Mouse (Mus musculus): Measurements from ENCODE around the gene Olfr6. TPM values are rescaled to one million over a fixed set of nuclear protein-coding genes. Genes with fewer than 3 reads are reported as not detected.
"Not testable (repeated sequence)": the region's sequence is repeated elsewhere in the genome, so short reads cannot be mapped to it uniquely, and the experiment has no call there.

Gene Olfr6
- polyA plus RNA-seq (2017; shearing (Covaris generic)), result under 1 TPM in 1 of 2 experiments, not detected in 1; 0.08 TPM

- ATAC-seq, result no peak
These were observed at the start of gene Olfr6 for GRCm38 (mm10) chr7:106963837-106964236. Gene Olfr6 (minus strand): TSS chr7:106963937.

DNA sequence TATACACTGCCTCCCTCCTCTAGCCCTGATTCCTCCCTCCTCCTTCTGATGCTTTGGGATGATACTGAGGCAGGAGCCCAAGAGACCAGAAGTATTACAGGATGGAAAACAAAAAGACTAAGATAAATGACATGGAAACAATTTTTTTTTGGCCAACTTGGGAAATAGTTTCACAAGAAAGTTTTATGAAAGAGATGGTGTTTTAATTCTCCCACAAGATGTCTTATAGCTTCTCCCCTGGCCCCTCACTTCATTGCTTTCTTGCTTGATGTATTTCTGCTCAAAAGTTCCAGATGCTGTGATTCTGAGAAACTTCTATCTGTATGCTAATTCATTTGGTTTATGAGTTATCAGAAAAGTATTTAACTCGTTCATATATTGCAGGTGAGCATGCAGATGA, 42.2 kb upstream of the Olfr6 start, which contains the start of gene Olfr2:
Gene Olfr2 (minus strand): TSS at position 101 of the 400 bp plus-strand sequence.
- ATAC-seq, result no peak

DNA sequence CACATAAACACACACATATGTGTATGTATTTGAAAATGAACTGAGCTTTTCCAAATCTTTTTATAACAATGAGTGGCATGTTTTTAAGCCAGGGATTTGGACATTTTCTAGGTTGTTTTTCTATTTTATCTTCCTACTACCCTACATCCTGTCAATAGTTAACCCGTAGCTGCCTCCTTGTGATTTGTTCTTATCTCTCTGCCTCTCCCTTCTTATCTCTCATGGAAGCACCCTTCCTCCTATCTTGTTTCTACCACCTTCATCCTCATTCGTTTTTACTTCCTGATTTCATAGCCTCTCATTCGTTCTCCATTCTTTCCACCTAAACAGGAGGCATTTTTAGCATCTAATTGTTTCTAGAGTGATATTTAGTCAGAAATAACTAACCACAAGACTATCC, 40.4 kb upstream of the Olfr6 start:
- no peak for ATAC-seq

DNA sequence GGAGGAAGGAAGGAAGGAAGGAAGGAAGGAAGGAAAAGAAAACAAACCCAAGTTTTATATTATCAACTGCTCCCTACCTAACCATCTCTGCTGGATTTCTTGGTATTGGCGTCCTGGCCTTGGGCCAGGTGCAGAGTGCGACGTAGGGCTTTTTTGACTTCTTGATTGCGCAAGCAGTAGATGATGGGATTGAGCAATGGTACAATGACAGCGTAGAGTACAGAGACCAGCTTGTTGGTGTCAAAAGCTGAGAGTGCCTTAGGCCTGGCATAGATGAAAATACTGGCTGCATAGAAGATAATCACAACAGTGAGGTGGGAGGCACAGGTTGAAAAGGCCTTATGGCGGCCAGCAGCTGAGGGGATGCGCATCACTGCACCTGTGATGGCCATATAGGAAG, 37.1 kb upstream of the Olfr6 start:
- no peak for ATAC-seq

GRCm38 (mm10) chr7:106985236-106985635, 21.5 kb upstream of the Olfr6 start:
- no peak for ATAC-seq

DNA sequence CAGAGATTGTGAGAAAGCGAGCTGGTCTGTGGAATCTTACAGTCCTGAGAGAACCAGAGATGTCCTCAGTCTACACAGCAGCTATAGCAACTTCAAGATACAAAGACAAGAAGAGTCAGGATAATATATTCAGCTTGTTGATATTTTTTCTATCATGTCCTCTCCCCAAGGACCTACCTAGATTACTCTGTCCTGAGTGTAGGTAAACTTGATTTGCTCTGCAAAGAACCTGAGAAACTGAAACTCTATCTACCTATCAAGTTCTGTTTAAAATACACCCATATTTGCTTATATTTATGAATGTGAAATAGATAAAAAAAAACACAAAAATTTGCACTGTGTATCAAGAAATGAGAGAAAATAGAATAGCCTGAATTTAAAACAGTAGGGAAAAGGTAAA, 11.6 kb upstream of the Olfr6 start, which contains the start of gene Olfr711:
Gene Olfr711 (minus strand): TSS at position 101 of the 400 bp plus-strand sequence.
- ATAC-seq, result no peak

DNA sequence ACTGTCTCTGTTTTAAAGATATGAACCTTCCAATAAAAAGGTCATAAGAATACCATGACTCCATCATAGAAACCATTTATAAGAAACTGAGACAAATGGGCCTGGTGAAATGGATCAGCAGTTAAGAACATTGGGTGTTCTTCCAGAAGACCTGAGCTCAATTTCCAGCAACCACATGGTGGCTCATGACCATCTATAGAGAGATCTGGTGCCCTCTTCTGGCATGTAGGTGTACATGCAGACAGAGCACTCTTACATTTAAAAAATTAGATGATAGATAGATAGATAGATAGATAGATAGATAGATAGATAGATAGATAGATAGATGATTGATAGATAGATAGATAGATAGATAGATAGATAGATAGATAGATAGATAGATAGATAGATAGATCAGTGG, 3.8 kb upstream of the Olfr6 start:
- ATAC-seq, result not testable (repeated sequence)

DNA sequence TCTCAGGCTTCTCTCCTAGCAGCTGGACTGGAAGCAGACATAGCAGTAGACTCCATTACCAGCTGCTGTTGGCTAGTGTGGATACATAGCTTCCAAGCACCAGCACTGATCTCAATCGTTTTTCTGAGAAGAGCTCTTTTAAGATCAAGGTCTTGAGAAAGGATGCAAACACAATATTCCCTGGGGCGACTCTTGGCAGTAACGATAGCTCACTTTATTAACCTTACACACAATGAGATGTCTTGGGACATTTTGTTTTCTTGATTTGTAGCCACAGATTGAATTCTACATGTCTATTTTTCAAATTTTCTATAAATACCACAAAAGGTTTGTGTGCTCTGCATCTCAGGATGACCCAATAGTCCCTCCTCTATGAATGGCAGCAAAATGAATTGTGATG, 15.5 kb downstream of the Olfr6 start, which contains the start of gene Olfr710:
Gene Olfr710 (minus strand): TSS at position 101 of the 400 bp plus-strand sequence.
- no peak for ATAC-seq

- no peak for ATAC-seq
These were observed 31.6 kb downstream of the Olfr6 start, which contains the start of gene Olfr709-ps1 for GRCm38 (mm10) chr7:106932119-106932518. Gene Olfr709-ps1 (minus strand): TSS chr7:106932219.

DNA sequence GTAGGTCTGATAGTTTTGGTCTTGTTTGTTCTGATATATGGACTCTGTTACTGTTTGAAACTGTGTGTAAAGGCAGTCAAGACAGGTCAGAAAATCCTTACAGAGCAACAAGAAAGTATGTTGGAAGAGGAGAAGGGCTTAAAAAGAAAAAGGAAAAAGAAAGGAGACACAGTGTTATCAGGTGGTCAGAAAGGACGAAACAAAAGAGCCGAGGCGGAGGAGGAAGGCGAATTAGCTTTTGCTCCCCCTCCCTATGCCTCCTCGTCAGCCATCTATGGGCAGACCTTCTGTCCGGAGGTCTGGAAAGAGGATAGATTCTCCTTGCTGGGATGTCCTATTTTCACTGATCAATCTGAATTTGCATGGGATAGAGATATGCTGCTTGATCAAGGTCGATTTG, 42.8 kb downstream of the Olfr6 start:
- not testable (repeated sequence) for ATAC-seq

DNA sequence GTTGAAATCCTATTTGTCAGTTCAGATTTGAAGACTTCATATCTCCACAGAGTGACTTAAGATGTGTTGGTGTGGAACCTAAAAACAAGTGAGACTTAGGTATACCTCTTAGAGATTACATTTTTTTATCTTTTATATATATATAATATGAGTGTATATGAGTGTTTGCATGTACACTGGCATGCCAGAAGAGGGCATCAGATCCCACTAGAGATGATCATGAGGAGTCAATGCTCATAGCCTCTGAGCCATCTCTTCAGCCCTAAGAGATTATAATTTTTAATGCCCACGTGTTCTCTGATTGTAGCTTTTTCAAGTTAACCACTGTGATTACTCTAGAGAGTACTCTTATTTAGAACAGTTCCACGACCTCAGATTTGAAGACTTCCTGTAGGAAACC, 56.1 kb downstream of the Olfr6 start, which contains the start of gene Olfr1532-ps1:
Gene Olfr1532-ps1 (plus strand): TSS at position 326 of the 400 bp plus-strand sequence.
- ATAC-seq, result no peak

Other genes with a start within 250 kb of the Olfr6 start
- gene Olfr695, start 247.5 kb downstream of the Olfr6 start, polyA plus RNA-seq (2017; shearing (Covaris generic)), result not detected
- gene Olfr697, start 221.5 kb downstream of the Olfr6 start, polyA plus RNA-seq (2017; shearing (Covaris generic)), result not detected
- under 1 TPM in 1 of 2 experiments, not detected in 1; 0.85 TPM for gene Olfr698, start 208.5 kb downstream of the Olfr6 start, polyA plus RNA-seq (2017; shearing (Covaris generic))
- not detected for gene Olfr699, start 170.7 kb downstream of the Olfr6 start, polyA plus RNA-seq (2017; shearing (Covaris generic))
- not detected for gene Olfr700, start 155.1 kb downstream of the Olfr6 start, polyA plus RNA-seq (2017; shearing (Covaris generic))
- not detected for gene Olfr701, start 149.8 kb downstream of the Olfr6 start, polyA plus RNA-seq (2017; shearing (Covaris generic))
- gene Olfr702, start 130.0 kb downstream of the Olfr6 start, polyA plus RNA-seq (2017; shearing (Covaris generic)), result not detected
- not detected for gene Olfr703, start 120.6 kb downstream of the Olfr6 start, polyA plus RNA-seq (2017; shearing (Covaris generic))
- not detected for gene Olfr704, start 100.8 kb downstream of the Olfr6 start, polyA plus RNA-seq (2017; shearing (Covaris generic))
- not detected for gene Olfr705, start 87.0 kb downstream of the Olfr6 start, polyA plus RNA-seq (2017; shearing (Covaris generic))
- gene Olfr706, start 75.8 kb downstream of the Olfr6 start, polyA plus RNA-seq (2017; shearing (Covaris generic)), result not detected
- gene Olfr707, start 62.7 kb downstream of the Olfr6 start, polyA plus RNA-seq (2017; shearing (Covaris generic)), result not detected
- gene Olfr1532-ps1, start 55.9 kb downstream of the Olfr6 start, polyA plus RNA-seq (2017; shearing (Covaris generic)), result not detected
- not detected for gene Olfr709-ps1, start 31.7 kb downstream of the Olfr6 start, polyA plus RNA-seq (2017; shearing (Covaris generic))
- not detected for gene Olfr710, start 15.6 kb downstream of the Olfr6 start, polyA plus RNA-seq (2017; shearing (Covaris generic))
- not detected for gene Olfr711, start 11.5 kb upstream of the Olfr6 start, polyA plus RNA-seq (2017; shearing (Covaris generic))
- gene Olfr2, start 42.1 kb upstream of the Olfr6 start, polyA plus RNA-seq (2017; shearing (Covaris generic)), result not detected
- gene Olfr713, start 67.2 kb upstream of the Olfr6 start, polyA plus RNA-seq (2017; shearing (Covaris generic)), result not detected
- gene Olfr714, start 107.0 kb upstream of the Olfr6 start, polyA plus RNA-seq (2017; shearing (Covaris generic)), result not detected
- gene Olfr17, start 129.3 kb upstream of the Olfr6 start, polyA plus RNA-seq (2017; shearing (Covaris generic)), result not detected
- not detected for gene Olfr715b, start 146.4 kb upstream of the Olfr6 start, polyA plus RNA-seq (2017; shearing (Covaris generic))
- gene Olfr715, start 167.1 kb upstream of the Olfr6 start, polyA plus RNA-seq (2017; shearing (Covaris generic)), result not detected
- gene Olfr716, start 174.4 kb upstream of the Olfr6 start, polyA plus RNA-seq (2017; shearing (Covaris generic)), result under 1 TPM in 1 of 2 experiments, not detected in 1; 0.12 TPM
- gene Nlrp14, start 203.1 kb upstream of the Olfr6 start, polyA plus RNA-seq (2017; shearing (Covaris generic)), result not detected
- not detected for gene Rbmxl2, start 245.5 kb upstream of the Olfr6 start, polyA plus RNA-seq (2017; shearing (Covaris generic))

All from activated CD4-positive, CD25-positive, alpha-beta regulatory T cell, adult 4 months (primary cell).